Mouse (Mus musculus) midbrain, embryonic 15.5 days (tissue): Measurements from ENCODE around the gene Cdk1. TPM values are rescaled to one million over a fixed set of nuclear protein-coding genes. Genes with fewer than 3 reads are reported as not detected.
"Not testable (repeated sequence)": the region's sequence is repeated elsewhere in the genome, so short reads cannot be mapped to it uniquely, and the experiment has no call there.

Source experiments
- ATAC-seq: fragments of 200-750 bp; cut with Nextera tagmentation; replicated peaks from 2 replicates; pipeline ENCODE4 v1.8.0; 2017; ENCODE audit warnings: moderate TSS enrichment
- H3K27ac ChIP-seq: fragments of 300-500 bp; sonication (generic); 2 replicates; pipeline ENCODE4 v1.5.1; 2015; ENCODE audit warnings: mild to moderate bottlenecking, inconsistent platforms
- H3K27me3 ChIP-seq: fragments of 300-500 bp; sonication (generic); replicated peaks from 2 replicates; pipeline ENCODE4 v1.6.1; 2015; ENCODE audit warnings: inconsistent platforms
- H3K36me3 ChIP-seq: fragments of 300-500 bp; sonication (generic); replicated peaks from 2 replicates; pipeline ENCODE4 v1.6.1; 2015; ENCODE audit warnings: inconsistent platforms
- H3K4me1 ChIP-seq: fragments of 300-500 bp; sonication (generic); 2 replicates; pipeline ENCODE4 v1.6.1; 2015; ENCODE audit warnings: inconsistent platforms
- H3K4me2 ChIP-seq: fragments of 300-500 bp; sonication (generic); 2 replicates; pipeline ENCODE4 v1.6.1; 2015; ENCODE audit warnings: inconsistent platforms, mild to moderate bottlenecking, moderate library complexity
- H3K4me3 ChIP-seq: fragments of 300-500 bp; sonication (generic); 2 replicates; pipeline ENCODE4 v1.5.1; 2015; ENCODE audit warnings: mild to moderate bottlenecking, inconsistent platforms
- H3K9ac ChIP-seq: fragments of 300-500 bp; sonication (generic); 2 replicates; pipeline ENCODE4 v1.6.1; 2015; ENCODE audit warnings: mild to moderate bottlenecking, inconsistent platforms
- H3K9me3 ChIP-seq: fragments of 300-500 bp; sonication (generic); 2 replicates; pipeline ENCODE4 v1.6.1; 2016; ENCODE audit warnings: inconsistent platforms
- WGBS: fragments of 180-500 bp; shearing (Covaris S2); methylation state at CpG from one replicate; pipeline ENCODE4 v1.1.7; 2015; ENCODE audit warnings: mixed read lengths; 5-methylcytosine and 5-hydroxymethylcytosine counted together
- polyA plus RNA-seq: library from polyadenylated mRNA; unstranded; fragments of >200 nt; fragmentation: Nextera tagmentation; extraction: Ambion mirVana; gene quantifications from 2 replicates; pipeline ENCODE4 v1.2.1, GENCODE M21; 2015

Gene Cdk1
- polyA plus RNA-seq, 1 experiment from 2014 or later = 63.0 TPM

GRCm38 (mm10) chr10:69372061-69372460 is 19.3 kb upstream of the Cdk1 start:
- no peak overlapping the region for H3K4me2 ChIP-seq

GRCm38 (mm10) chr10:69371441-69371840 is 18.7 kb upstream of the Cdk1 start:
- Histone ChIP-seq H3K4me1 (no peaks in the 10 kb centered on the region), H3K27me3 (no peaks in the 10 kb centered on the region), H3K9ac (no peak overlapping the region), H3K36me3 (no peaks in the 10 kb centered on the region), H3K27ac (no peak overlapping the region), H3K9me3 (no peaks in the 10 kb centered on the region), H3K4me3 (no peak overlapping the region), H3K4me2 (no peak overlapping the region)
- no peak for ATAC-seq
- 15% methylated on average over 10 of the region's 10 CpGs for WGBS

More at GRCm38 (mm10) chr10:69372061-69372460, 19.3 kb upstream of the Cdk1 start:
- Histone ChIP-seq H3K36me3 (no peaks in the 10 kb centered on the region), H3K27me3 (no peaks in the 10 kb centered on the region), H3K4me1 (no peaks in the 10 kb centered on the region), H3K4me3 (no peak overlapping the region), H3K27ac (no peak overlapping the region), H3K9me3 (no peaks in the 10 kb centered on the region), H3K9ac (no peak overlapping the region)
- WGBS = 88% methylated on average over 14 of the region's 14 CpGs
- ATAC-seq = no peak

GRCm38 (mm10) chr10:69369321-69369720 is 16.6 kb upstream of the Cdk1 start:
- Histone ChIP-seq H3K27me3 (no peaks in the 10 kb centered on the region), H3K4me3 (no peak overlapping the region), H3K9ac (no peak overlapping the region), H3K4me1 (no peaks in the 10 kb centered on the region), H3K36me3 (no peaks in the 10 kb centered on the region), H3K4me2 (no peak overlapping the region), H3K9me3 (no peaks in the 10 kb centered on the region), H3K27ac (no peak overlapping the region)
- no peak for ATAC-seq
- 89% methylated on average over 6 of the region's 6 CpGs for WGBS

GRCm38 (mm10) chr10:69366877-69367387 is 14.2 kb upstream of the Cdk1 start:
- H3K27ac ChIP-seq = no peak overlapping the region
- no peaks in the 10 kb centered on the region for H3K9me3 ChIP-seq
- no peak for ATAC-seq
- no peak overlapping the region for H3K4me3 ChIP-seq
- WGBS = 81% methylated on average over 13 of the region's 13 CpGs
- no peak overlapping the region for H3K9ac ChIP-seq
- H3K4me1 ChIP-seq = no peaks in the 10 kb centered on the region
- H3K27me3 ChIP-seq = no peaks in the 10 kb centered on the region
- H3K36me3 ChIP-seq = no peaks in the 10 kb centered on the region
- H3K4me2 ChIP-seq = no peak overlapping the region

DNA sequence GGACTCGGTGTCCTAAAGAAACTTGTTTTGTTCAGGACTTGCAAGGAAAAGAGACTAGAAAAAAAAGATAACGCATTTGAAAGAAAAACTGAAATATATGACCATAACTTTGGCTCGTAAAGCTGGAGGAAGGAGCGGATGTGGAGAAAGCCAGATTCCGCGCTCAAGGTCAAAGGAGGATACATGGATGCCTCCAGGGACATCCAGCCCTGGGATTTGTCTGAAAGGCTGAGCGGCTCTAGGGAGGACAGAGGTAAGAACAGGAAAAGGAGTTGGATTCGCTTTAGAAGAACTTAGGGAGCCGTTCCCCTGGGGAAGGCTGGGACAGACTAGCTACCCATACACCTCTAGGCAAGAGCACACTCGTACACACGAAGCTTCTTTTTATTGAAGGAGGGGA is 13.5 kb upstream of the Cdk1 start:
- Histone ChIP-seq H3K4me1 (no peaks in the 10 kb centered on the region), H3K9ac (no peak overlapping the region), H3K4me2 (no peak overlapping the region), H3K4me3 (no peak overlapping the region), H3K27me3 (no peaks in the 10 kb centered on the region), H3K27ac (no peak overlapping the region), H3K36me3 (no peaks in the 10 kb centered on the region), H3K9me3 (no peaks in the 10 kb centered on the region)
- 88% methylated on average over 11 of the region's 11 CpGs for WGBS
- no peak for ATAC-seq

GRCm38 (mm10) chr10:69359666-69360065 is 6.9 kb upstream of the Cdk1 start:
- H3K27ac ChIP-seq = no peak overlapping the region
- H3K9ac ChIP-seq = no peak overlapping the region
- H3K4me2 ChIP-seq = no peak overlapping the region
- ATAC-seq = no peak
- WGBS = 94% methylated on average over 1 of the region's 1 CpGs
- H3K27me3 ChIP-seq = no peaks in the 10 kb centered on the region
- no peak overlapping the region for H3K4me3 ChIP-seq
- no peaks in the 10 kb centered on the region for H3K4me1 ChIP-seq
- H3K36me3 ChIP-seq = no peaks in the 10 kb centered on the region
- H3K9me3 ChIP-seq = no peaks in the 10 kb centered on the region

GRCm38 (mm10) chr10:69353086-69353479 is 345 bp upstream of the Cdk1 start:
- 47% methylated on average over 5 of the region's 5 CpGs for WGBS
- not testable (repeated sequence) for ATAC-seq, H3K9ac ChIP-seq, H3K4me1 ChIP-seq, H3K27ac ChIP-seq, H3K27me3 ChIP-seq, H3K36me3 ChIP-seq, H3K9me3 ChIP-seq
- peak overlapping the region; percentile 87 for H3K4me2 ChIP-seq
- peak overlapping the region; percentile 44 for H3K4me3 ChIP-seq

DNA sequence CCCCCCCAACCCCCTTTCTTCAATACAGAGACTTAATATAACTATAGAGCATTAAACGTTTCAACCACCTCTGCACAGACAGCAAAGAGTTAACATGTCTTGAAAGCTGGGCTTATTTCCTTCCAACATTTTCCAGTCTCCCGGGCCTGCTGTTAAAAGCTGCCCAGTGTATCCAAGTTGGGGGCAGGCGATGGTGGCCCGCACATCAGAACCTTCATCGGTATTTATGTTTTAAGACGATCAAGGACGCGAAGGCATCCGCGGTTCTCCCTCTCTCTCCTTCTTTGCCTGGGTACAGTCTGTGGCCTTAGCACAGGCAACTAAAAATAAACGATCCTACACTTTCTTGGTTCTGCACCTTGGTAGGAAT is 911 bp downstream of the Cdk1 start:
- no peaks in the 10 kb centered on the region for H3K9me3 ChIP-seq
- H3K4me3 ChIP-seq = peak overlapping the region; percentile 44
- no peaks in the 10 kb centered on the region for H3K36me3 ChIP-seq
- H3K4me1 ChIP-seq = peaks cover 10% of the 10 kb centered on the region
- H3K4me2 ChIP-seq = peak overlapping the region; percentile 87
- no peaks in the 10 kb centered on the region for H3K27me3 ChIP-seq
- peak overlapping the region; percentile 16; the same call in 1 of the 2 replicates for H3K27ac ChIP-seq
- WGBS = under 1% methylated on average over 11 of the region's 11 CpGs
- H3K9ac ChIP-seq = peak overlapping the region; percentile 35; the same call in 1 of the 2 replicates
- no peak for ATAC-seq

DNA sequence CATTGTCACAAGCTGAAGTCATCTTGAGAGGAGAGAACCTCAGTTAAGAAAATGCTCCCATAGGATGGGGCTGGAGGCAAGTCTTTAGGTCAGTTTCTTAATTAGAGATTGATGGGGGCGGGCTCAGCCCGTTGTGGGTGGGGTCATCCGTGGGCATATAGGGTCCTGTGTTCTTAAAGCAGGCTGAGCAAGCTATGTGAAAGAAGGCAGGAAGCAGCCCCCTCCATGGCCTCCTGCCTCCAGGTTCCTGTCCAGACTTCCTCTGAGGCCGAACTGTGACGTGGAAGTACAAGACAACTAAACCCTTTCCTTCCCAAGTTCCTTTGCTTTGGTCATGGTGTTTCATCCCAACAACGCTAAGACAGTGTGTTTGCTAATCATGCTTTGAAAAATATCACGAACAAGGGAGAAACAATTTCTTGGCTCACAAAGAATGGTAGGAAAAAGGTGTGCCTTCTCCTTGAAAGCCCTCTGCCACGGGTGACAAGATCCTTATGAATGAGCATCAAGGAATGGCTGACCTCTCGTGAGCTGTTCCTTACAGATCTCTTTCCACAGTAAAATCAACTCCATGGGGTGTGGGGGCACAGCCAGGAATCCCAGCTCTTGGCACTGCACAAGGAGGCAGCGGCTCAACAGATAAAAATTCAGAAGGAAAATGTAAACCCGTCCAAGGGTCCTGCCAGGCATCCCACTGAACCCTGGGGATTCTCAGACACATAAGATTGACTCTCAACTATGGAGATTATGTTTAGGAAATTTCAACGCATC is 1.5 kb downstream of the Cdk1 start:
- ATAC-seq = no peak
- Histone ChIP-seq H3K4me3 (peak overlapping the region; percentile 44), H3K27ac (no peak overlapping the region), H3K9me3 (no peaks in the 10 kb centered on the region), H3K4me2 (peak overlapping the region; percentile 87), H3K9ac (no peak overlapping the region), H3K36me3 (no peaks in the 10 kb centered on the region), H3K27me3 (no peaks in the 10 kb centered on the region), H3K4me1 (peaks cover 10% of the 10 kb centered on the region)
- 27% methylated on average over 12 of the region's 12 CpGs for WGBS

GRCm38 (mm10) chr10:69348206-69348605 is 4.5 kb downstream of the Cdk1 start:
- 68% methylated on average over 8 of the region's 8 CpGs for WGBS

DNA sequence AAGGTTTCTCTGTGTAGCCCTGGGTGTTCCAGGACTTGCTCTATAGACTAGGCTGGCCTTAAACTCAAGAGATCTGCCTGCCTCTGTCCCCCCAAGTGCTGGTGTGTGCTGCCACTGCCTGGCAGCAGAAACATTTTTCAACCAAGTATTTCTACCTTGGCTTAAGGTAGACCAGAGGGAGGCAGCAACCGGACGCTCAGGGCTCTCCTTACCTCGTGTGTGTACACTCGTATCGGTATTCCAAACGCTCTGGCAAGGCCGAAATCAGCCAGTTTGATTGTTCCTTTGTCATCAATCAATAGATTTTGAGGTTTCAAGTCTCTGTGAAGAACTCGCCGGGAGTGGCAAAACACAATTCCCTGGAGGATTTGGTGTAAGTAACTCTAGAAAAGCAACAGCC is 10.4 kb downstream of the Cdk1 start:
- H3K27ac ChIP-seq = no peak overlapping the region
- WGBS = 94% methylated on average over 9 of the region's 9 CpGs
- H3K4me2 ChIP-seq = no peak overlapping the region
- no peaks in the 10 kb centered on the region for H3K36me3 ChIP-seq
- no peaks in the 10 kb centered on the region for H3K4me1 ChIP-seq
- no peaks in the 10 kb centered on the region for H3K27me3 ChIP-seq
- H3K4me3 ChIP-seq = no peak overlapping the region
- no peaks in the 10 kb centered on the region for H3K9me3 ChIP-seq
- H3K9ac ChIP-seq = no peak overlapping the region
- no peak for ATAC-seq

More at GRCm38 (mm10) chr10:69348206-69348605, 4.5 kb downstream of the Cdk1 start:
- no peak for ATAC-seq
- peaks cover 10% of the 10 kb centered on the region for H3K4me1 ChIP-seq
- H3K4me2 ChIP-seq = no peak overlapping the region
- H3K27ac ChIP-seq = no peak overlapping the region
- H3K4me3 ChIP-seq = no peak overlapping the region
- no peaks in the 10 kb centered on the region for H3K9me3 ChIP-seq
- no peak overlapping the region for H3K9ac ChIP-seq
- no peaks in the 10 kb centered on the region for H3K36me3 ChIP-seq
- H3K27me3 ChIP-seq = no peaks in the 10 kb centered on the region

- 79% methylated on average over 6 of the region's 6 CpGs for WGBS
These were observed 11.0 kb downstream of the Cdk1 start for GRCm38 (mm10) chr10:69341570-69342227.

More at GRCm38 (mm10) chr10:69341570-69342227, 11.0 kb downstream of the Cdk1 start:
- H3K27me3 ChIP-seq = no peaks in the 10 kb centered on the region
- no peak overlapping the region for H3K4me3 ChIP-seq
- no peak for ATAC-seq
- no peaks in the 10 kb centered on the region for H3K36me3 ChIP-seq
- no peak overlapping the region for H3K27ac ChIP-seq
- no peak overlapping the region for H3K4me2 ChIP-seq
- H3K4me1 ChIP-seq = no peaks in the 10 kb centered on the region
- H3K9ac ChIP-seq = no peak overlapping the region
- H3K9me3 ChIP-seq = no peaks in the 10 kb centered on the region
